Mouse (Mus musculus): Measurements from ENCODE around the gene Trim38.

Gene Trim38

GRCm38 (mm10) chr13:23761871-23762821 lies 7.6 kb upstream of the Trim38 start, which contains the start of gene Hist1h3a:
TSS of gene Hist1h3a (minus strand) at chr13:23762386.
- DNase-seq (ENCODE audit: low spot score in 2 of 2) = peak; percentile 74 to 87

- no peak for DNase-seq (ENCODE audit: low spot score in 2 of 2)
These were observed 6.5 kb upstream of the Trim38 start for GRCm38 (mm10) chr13:23763242-23763585.

- peak; percentile 78 to 80 for DNase-seq (ENCODE audit: low spot score in 2 of 2)
These were observed 6.0 kb upstream of the Trim38 start, which contains the start of gene Hist1h1a for GRCm38 (mm10) chr13:23763586-23764323. TSS of gene Hist1h1a (plus strand) at chr13:23763666.

GRCm38 (mm10) chr13:23764324-23765171 lies 5.2 kb upstream of the Trim38 start:
- no peak for DNase-seq (ENCODE audit: low spot score in 2 of 2)

GRCm38 (mm10) chr13:23765172-23765513 lies 4.6 kb upstream of the Trim38 start:
- no peak for DNase-seq (ENCODE audit: low spot score in 2 of 2)

GRCm38 (mm10) chr13:23766772-23767171 lies 2.9 kb upstream of the Trim38 start:
- DNase-seq (ENCODE audit: low spot score in 2 of 2) = no peak

- DNase-seq (ENCODE audit: low spot score in 2 of 2) = no peak
These were observed 797 bp upstream of the Trim38 start for GRCm38 (mm10) chr13:23768834-23769397.

GRCm38 (mm10) chr13:23772561-23773313 lies 3.0 kb downstream of the Trim38 start:
- DNase-seq (ENCODE audit: low spot score in 2 of 2) = peak in 1 of 2 experiments; percentile 17

GRCm38 (mm10) chr13:23778339-23778738 lies 8.6 kb downstream of the Trim38 start:
- no peak for DNase-seq (ENCODE audit: low spot score in 2 of 2)

GRCm38 (mm10) chr13:23779025-23779424 lies 9.3 kb downstream of the Trim38 start:
- DNase-seq (ENCODE audit: low spot score in 2 of 2) = no peak

- DNase-seq (ENCODE audit: low spot score in 2 of 2) = peak in 1 of 2 experiments; percentile 12
These were observed 22.8 kb downstream of the Trim38 start for GRCm38 (mm10) chr13:23792520-23792919.

GRCm38 (mm10) chr13:23799405-23799804 lies 29.7 kb downstream of the Trim38 start:
- DNase-seq (ENCODE audit: low spot score in 2 of 2) = peak; percentile 3 to 7

- DNase-seq (ENCODE audit: low spot score in 2 of 2) = no peak
These were observed 34.8 kb downstream of the Trim38 start for GRCm38 (mm10) chr13:23804532-23804931.

- no peak for DNase-seq (ENCODE audit: low spot score in 2 of 2)
These were observed 36.8 kb downstream of the Trim38 start, which contains the start of gene Slc17a2 for GRCm38 (mm10) chr13:23806422-23807052. TSS of gene Slc17a2 (plus strand) at chr13:23806993.

GRCm38 (mm10) chr13:23816148-23816547 lies 46.4 kb downstream of the Trim38 start:
- no peak for DNase-seq (ENCODE audit: low spot score in 2 of 2)

- no peak for DNase-seq (ENCODE audit: low spot score in 2 of 2)
These were observed 50.6 kb downstream of the Trim38 start for GRCm38 (mm10) chr13:23820179-23820940.

- no peak for DNase-seq (ENCODE audit: low spot score in 2 of 2)
These were observed 52.5 kb downstream of the Trim38 start for GRCm38 (mm10) chr13:23822213-23822612.

GRCm38 (mm10) chr13:23826606-23827005 lies 56.9 kb downstream of the Trim38 start:
- no peak for DNase-seq (ENCODE audit: low spot score in 2 of 2)

- peak in 1 of 2 experiments; percentile 10 for DNase-seq (ENCODE audit: low spot score in 2 of 2)
These were observed 63.3 kb downstream of the Trim38 start for GRCm38 (mm10) chr13:23833053-23833452.
